Mouse (Mus musculus) frontal cortex, postnatal 14 days (tissue): ENCODE data around the gene Trnau1ap.
"Not testable (repeated sequence)": the region's sequence is repeated elsewhere in the genome, so short reads cannot be mapped to it uniquely, and the experiment has no call there.

Source experiments
- DNase-seq, 2 experiments: peaks; one replicate each; pipeline ENCODE4 v3.0.0; 2022; ENCODE audit warnings: low spot score in 2 of 2

Trnau1ap gene

GRCm38 (mm10) chr4:132301486-132301885, 27.9 kb downstream of the Trnau1ap start:
- DNase-seq: no peak

- DNase-seq: no peak
Observed at GRCm38 (mm10) chr4:132299849-132300248, 29.5 kb downstream of the Trnau1ap start.

DNA sequence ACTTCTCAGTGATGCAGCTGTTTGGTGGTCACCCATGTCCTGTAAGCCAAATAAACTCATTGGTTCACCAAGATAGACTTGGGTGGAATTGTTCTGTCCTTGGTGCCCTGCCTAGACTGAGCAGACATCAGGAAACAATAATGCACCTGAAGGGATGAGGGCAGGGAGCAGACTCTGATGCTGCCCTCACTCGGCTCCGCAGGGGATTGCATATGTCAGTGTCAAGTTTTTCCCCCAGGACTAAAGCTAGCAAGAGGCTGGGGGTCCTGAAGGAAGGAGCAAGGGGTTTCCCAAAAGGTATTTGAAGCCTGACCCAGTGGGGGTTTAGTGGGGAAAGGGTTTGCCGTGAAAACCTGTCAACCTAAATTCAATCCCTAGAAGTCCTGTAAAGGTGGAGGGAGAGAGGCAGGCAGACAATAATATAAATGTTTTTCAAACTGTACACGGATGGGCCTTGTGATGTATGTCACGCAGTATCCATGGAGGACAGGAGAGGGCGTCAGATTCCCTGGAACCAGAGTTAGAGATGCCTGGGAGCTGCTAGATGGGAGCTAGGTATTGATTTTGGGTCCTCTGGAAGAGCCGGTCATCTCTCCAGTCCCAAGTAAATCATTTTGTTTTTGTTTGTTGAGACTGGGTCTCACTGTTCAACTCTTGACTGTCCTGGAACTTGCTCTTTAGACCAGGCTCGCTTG, 33.5 kb downstream of the Trnau1ap start:
- DNase-seq: no peak

GRCm38 (mm10) chr4:132293682-132294240, 35.6 kb downstream of the Trnau1ap start:
- no peak for DNase-seq

DNA sequence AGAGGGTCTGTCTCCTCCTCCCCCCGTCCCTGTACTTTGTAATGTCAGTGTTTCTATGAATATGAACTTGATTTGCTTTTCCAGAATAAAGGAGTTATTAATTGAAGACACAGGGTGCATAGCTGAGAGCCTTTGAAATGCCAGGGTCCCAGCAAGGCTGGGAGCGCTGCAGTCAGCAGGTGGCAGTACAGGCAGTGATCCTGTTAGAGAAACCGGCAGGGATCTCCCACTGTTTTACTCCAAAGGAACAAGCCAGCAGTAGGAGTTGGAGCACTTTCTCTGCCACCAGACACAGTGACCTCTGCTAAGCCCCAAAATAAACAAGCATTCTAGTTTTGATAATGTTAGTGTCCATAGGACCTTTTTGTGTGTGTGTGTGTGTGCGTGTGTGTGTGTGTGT, 36.4 kb downstream of the Trnau1ap start:
- DNase-seq: peak in 1 of 2 experiments; percentile 35

DNA sequence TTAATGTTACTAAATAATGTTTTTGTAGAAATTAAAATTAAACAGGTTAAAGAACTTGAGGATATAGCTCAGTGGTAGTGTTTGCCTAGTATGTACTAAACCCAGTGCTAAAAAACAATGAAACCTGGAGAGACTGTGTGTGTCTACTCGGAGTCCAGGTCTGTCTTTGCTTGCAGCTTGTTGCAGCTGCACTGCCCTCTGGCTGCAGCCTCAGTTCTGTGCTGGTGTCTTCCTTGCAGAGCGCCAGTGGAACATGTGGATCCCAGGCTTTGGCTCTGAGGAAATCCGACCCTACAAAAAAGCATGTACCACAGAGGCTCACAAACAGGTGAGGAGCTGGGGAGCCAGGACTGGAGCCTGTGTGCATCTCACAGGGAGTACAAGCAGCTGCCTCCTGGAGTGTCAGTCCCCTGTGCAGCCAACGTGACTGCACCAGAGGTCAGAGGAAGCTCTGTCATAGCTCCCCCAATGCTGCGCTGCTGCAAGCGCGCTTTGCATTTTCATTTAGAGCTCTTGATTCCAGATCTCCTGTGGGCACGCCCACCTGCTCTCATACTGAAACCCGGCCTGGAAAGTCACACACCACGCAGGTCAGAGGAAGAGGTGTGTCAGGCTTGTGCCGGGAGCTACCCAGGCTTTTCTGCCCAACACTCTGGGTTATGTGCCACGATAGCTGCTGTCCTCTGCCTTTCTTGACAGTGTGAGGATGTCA, 37.6 kb downstream of the Trnau1ap start:
- DNase-seq: no peak

DNA sequence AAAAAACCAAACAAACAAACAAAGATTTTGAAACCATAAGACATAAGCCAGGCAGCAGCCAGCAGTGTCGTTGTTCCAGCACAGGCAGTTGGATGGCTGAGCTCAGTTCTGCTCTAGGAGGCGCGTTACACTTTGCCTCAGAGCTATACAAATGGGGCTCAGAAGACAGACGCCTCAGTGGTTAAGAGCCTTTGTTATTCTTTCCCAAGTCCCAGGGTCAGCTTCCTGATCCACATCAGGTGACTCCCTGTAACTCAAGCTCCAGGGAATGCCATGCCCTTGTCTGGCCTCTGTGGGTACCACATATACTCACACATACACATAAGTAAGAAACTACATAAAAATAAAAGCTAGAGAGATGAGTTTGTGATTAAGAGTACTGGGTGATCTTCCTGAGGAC, 38.3 kb downstream of the Trnau1ap start:
- DNase-seq: no peak

GRCm38 (mm10) chr4:132288840-132289239, 40.5 kb downstream of the Trnau1ap start:
- DNase-seq: not testable (repeated sequence)

DNA sequence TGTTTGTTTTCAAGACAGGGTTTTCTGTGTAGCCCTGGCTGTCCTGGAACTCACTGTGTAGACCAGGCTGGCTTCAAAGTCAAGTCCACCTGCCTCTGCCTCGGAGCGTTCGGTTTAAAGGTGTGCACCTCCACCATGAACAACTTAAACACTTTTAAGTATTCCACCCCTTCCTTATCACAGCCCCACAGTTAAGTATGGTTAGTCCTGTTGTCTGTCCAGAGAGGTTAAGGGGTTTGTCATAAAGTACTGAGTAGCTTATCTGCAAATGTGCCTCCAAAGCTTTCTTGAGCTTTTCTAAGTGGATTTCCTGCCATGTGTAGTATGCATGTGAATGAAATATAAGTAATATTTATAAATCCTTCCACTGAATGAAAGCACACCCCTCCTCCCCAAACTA, 53.4 kb downstream of the Trnau1ap start:
- no peak for DNase-seq

DNA sequence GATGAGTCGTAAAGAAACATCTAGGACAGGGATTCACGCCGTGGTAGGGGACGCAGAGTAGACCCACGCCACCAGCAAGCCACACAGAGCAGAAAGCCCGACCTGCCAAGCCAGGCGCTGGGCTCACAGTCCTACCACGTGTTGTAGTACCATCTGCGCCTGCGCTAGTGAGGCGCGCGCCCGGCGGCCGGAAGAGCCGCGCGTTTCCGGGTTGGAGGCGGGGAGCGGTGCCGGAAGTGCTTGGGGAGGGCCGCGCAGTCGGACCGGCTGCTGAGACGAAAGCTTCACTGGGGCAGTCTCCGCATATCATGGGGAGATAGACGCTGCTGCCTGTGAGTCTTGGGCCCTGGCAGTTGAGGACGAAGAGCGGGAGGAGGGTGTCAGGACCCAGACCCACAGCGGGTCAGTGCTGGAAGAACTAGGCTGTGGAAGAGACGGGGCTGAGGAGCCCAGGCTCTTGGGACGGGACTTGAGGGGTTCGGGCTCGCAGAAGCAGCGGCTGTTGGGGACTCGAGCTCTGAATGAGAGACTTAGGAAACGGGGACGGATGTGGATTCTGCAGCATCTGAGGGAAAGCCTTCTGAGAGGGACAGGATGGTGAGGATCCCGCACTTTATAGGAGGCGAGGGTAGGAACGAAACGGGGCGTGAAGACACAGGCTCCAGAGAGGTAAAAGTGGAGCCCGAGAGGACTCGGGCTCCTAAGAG, 55.0 kb downstream of the Trnau1ap start, which contains the start of gene Taf12:
Gene Taf12 (plus strand): TSS at position 220 of the 707 bp plus-strand sequence.
- DNase-seq: peak; percentile 85 to 86

DNA sequence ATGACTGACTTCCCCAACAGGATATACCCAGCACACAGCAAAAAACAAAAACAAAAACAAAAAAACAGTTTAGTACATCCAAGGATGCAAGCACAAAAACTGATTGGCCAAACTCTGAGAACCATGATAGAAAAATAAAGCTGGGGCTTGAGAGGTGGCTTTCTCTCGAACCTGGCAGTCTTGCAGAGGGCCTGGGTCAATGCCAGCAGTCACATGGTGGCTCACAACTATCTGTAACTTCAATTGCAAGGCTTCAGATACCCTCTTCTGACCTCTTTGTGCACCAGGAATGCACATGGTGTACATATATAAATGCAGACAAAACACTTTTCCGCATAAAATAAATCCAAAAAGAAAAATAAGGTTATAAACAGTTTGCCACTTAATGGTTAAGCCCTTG, 56.2 kb downstream of the Trnau1ap start:
- DNase-seq: no peak

DNA sequence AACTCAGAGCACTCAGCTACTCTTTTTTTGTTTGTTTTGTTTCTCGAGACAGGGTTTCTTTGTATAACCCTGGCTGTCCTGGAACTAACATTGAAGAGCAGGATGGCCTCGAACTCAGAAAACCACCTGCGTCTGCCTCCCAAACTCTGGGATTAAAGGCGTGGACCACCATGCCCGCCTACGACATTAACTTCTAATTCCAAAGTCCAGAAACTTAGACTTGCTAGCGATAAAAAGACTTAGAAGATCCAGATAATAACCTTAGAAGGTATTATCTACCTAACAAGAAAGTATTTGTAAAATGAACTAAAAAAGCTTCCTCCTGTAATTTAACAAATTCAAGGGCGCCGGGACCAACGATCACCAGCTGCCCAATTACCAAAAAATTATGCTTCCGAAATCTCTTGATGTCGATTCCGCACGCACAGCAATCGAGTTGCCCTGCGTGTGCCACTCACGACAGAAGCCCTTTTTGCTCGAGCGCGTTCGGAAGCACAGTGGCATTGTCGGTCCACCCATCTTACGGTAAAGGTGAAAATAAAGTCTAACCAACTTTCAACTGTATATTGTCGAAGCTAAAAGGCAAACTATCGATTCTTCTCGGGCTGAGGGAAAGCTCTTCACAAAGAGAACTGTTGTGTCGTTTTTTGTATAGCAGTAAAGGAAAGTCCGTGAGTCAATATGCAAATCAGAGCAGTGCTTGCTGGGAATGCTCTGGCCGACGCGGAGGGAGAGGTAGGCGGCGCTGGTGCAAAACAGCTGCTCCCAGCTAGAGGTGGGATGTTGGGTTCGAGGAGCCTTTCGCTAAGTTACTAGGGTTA, 59.4 kb downstream of the Trnau1ap start:
- peak; percentile 75 to 78 for DNase-seq

- no peak for DNase-seq
Observed at GRCm38 (mm10) chr4:132268871-132269739, 60.2 kb downstream of the Trnau1ap start.

GRCm38 (mm10) chr4:132266835-132267349, 62.4 kb downstream of the Trnau1ap start:
- DNase-seq: no peak

DNA sequence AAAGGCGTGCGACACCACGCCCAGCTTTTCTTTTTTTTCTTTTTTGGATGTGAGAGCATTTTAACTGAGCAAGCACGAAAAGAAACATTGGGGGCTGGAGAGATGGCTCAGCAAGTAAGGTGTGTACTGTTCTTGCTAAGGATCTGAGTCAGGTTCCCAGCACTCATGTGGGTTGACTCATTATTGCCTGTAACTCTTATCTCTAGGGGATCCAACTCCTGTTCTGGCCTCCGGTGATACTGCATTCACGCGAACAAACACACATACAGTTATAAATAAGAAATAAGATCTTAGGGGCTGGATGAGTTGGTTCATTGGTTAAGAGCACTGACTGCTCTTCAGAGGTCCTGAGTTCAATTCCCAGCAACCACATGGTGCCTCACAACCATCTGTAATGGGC, 66.0 kb downstream of the Trnau1ap start:
- DNase-seq: no peak

DNA sequence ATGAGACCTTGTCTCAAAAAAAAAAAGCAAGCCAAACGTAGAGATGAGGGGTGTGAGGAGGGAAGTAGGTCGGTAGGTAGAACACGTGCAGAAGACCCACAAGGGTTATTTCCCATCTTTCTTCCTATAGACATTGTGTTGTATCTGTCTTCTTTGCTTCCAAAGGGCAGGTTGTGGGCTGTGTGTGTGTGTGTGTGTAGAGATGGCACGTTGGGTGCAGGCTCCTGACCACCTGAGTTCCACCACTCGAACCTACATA, 67.1 kb downstream of the Trnau1ap start:
- DNase-seq: no peak
